In the genomic region with DNA sequence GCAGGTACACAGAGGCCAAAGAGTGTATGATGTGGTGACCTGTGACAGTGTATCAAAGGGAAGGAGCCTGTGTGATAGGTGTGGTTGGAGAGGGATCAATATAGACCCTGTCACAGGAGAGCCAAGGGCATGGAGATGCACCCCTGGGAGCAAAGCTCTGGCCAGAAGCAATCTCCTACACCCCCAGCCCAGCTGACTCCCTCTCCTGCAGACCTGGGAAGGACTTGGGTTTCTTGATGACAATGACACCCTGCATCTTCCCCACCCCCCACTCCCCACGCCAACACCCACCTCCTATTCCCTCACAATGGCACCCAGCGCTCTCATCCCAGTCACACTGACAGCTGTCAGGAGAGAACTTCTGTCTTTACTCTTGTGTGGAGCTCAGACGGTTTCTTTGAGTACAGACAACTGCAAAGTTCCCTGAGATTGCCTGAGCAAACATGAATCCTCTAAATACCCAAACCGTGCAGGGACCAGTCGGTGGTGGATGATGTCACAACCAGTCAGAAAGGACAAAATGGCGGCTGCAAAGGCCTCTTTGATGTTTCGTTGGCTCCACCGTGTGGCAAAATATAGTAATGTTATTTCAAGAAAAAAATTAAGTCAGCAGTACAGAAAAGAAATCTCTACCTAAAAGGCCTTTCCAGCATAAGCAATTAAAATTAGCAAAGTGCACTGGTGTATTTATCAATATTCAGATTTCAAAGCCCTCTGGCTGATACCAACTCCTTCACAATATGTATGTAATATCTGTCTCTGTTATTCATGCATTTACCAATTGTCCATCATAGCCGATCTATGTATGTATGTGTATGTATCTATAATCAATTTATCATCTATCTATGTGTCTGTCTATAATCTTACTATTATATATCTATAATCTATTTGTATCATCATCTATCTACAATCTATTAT, we compare ENCODE assay signal across 8 mouse cellular contexts. TPM values are rescaled to one million over a fixed set of nuclear protein-coding genes. Genes with fewer than 3 reads are reported as not detected.
DNase-seq lines count a peak whose midpoint lies in the region; ATAC-seq lines count a peak whose summit lies in the region.

No protein-coding gene starts in this region.

- DNase-seq in R1 (ENCODE audit: low read depth, low spot score) = peak; percentile 84
- DNase-seq in cerebellum, postnatal 10 days = peak; percentile 85 to 91
- peak; percentile 57 to 65 for DNase-seq in frontal cortex, postnatal 14 days (ENCODE audit: low spot score in 2 of 2)
- peak; percentile 94 for DNase-seq in hindbrain, embryonic 14.5 days (ENCODE audit: low spot score)
- DNase-seq in layer of hippocampus, postnatal 25 days (ENCODE audit: extremely low spot score in 1 of 2, low spot score in 1 of 2) = peak; percentile 33 to 64
- DNase-seq in lung, postnatal 10 days = peak; percentile 88
- peak; percentile 59 for DNase-seq in retina, adult 2 months (ENCODE audit: low read depth, low spot score)
- DNase-seq in thymus, postnatal 36 days = peak; percentile 58 to 60

- peak overlapping the region; percentile 84 for H3K27ac ChIP-seq in hindbrain, embryonic 14.5 days

- peak; percentile 85; the same call in 1 of the 2 replicates for ATAC-seq in hindbrain, embryonic 14.5 days (ENCODE audit: low FRiP score)

- peak overlapping the region; percentile 70 for H3K9ac ChIP-seq in hindbrain, embryonic 14.5 days

- 20% methylated on average over 9 of the region's 9 CpGs for WGBS in hindbrain, embryonic 14.5 days

- no peaks in the 10 kb centered on the region for H3K27me3 ChIP-seq in hindbrain, embryonic 14.5 days (ENCODE audit: control insufficient read depth, insufficient read depth, low read length)

- peak overlapping the region; percentile 62 for H3K4me2 ChIP-seq in hindbrain, embryonic 14.5 days (replicated peaks)

- 0 out of 2 replicates have a peak, but pooled peaks cover 5% of the 10 kb centered on the region for H3K4me1 ChIP-seq in hindbrain, embryonic 14.5 days (replicated peaks; ENCODE audit: control insufficient read depth, insufficient read depth, low read length)

- H3K36me3 ChIP-seq in hindbrain, embryonic 14.5 days (replicated peaks; ENCODE audit: control insufficient read depth, insufficient read depth) = no peaks in the 10 kb centered on the region

- H3K9me3 ChIP-seq in hindbrain, embryonic 14.5 days (ENCODE audit: control insufficient read depth, low read length) = no peaks in the 10 kb centered on the region

- peak overlapping the region; percentile 36 for H3K4me3 ChIP-seq in hindbrain, embryonic 14.5 days (replicated peaks; ENCODE audit: low read length)

RNA-seq across cellular contexts. Expression of gene Capn2, which starts 21.9 kb away (rescaled TPM):
- polyA plus RNA-seq in hindbrain, embryonic 14.5 days (2014; fragmentation: Nextera tagmentation; extraction: Ambion mirVana) = 80.5 and 81.0 TPM in 2 replicates
- total RNA-seq in layer of hippocampus, postnatal 25 days (2021) = 10 to 100 TPM; 59.4 to 62.3 TPM

RNA-seq across cellular contexts. Expression of gene Capn8, which starts 25.5 kb away (rescaled TPM):
- polyA plus RNA-seq in hindbrain, embryonic 14.5 days (2014; fragmentation: Nextera tagmentation; extraction: Ambion mirVana) = not detected in 2 replicates
- total RNA-seq in layer of hippocampus, postnatal 25 days (2021) = not detected

Comparison
In these comparisons a context has a peak if more than half of its experiments do, and no peak if none do; other contexts are left out.
1. Peak in every context shown above with its lines: DNase-seq, ATAC-seq, H3K4me3 ChIP-seq and H3K27ac ChIP-seq.